Mouse (Mus musculus): ENCODE data around the gene Khdc4. TPM values are rescaled to one million over a fixed set of nuclear protein-coding genes. Genes with fewer than 3 reads are reported as not detected.

Gene Khdc4
- total and polyA plus RNA-seq, 2 experiments from 2014 or later: 66.1 to 74.4 TPM

DNA sequence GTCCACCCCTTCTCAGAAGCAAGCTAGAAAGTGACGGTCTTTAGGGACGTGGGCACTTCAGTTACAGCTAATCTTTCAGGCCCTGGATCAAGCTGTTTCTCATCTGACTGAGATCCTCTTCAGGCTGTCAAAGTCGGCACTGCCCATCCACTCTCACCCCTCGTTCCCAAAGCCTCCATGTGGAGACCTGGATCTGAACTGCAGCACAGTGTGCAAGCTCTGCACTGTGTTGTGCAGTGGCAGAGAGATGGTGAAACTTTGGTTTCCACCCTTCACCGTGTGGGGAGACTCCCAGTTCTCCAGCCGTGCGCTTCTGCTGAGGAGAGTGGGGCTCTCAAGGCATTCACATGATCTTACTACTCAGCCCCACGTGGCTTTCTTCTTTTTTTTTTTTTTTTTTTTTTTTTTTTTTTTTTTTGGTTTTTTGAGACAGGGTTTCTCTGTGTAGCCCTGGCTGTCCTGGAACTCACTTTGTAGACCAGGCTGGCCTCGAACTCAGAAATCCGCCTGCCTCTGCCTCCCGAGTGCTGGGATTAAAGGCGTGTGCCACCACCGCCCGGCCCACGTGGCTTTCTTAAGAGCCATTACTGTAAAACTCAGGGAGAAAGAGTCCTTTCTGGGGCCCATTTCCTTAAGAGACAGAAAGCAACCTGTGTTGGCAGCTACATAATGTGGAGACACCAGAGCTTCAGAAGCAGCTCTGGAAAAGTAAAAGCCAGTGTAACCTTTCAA is 60.7 kb downstream of the Khdc4 start:
- no peak for TF ChIP-seq CTCF (IDR thresholded peaks at IDR 0.05; ENCODE audit: low read depth)
- Histone ChIP-seq H3K4me1 (ENCODE audit: insufficient read depth, low read length) (no peaks in the 10 kb centered on the region), H3K9me3 (ENCODE audit: low read length) (no peaks in the 10 kb centered on the region), H3K9ac (replicated peaks; ENCODE audit: low read length) (no peak overlapping the region), H3K27ac (no peak overlapping the region), H3K4me3 (ENCODE audit: low read length) (no peak overlapping the region), H3K27me3 (ENCODE audit: insufficient read depth, low read length) (no peaks in the 10 kb centered on the region), H3K36me3 (ENCODE audit: insufficient read depth, low read length) (peaks cover 34% of the 10 kb centered on the region), H3K4me2 (ENCODE audit: low read depth, low read length) (no peak overlapping the region)
- 86% methylated on average over 13 of the region's 15 CpGs for WGBS
- ATAC-seq: no peak
- no peak for DNase-seq (ENCODE audit: low spot score)

DNA sequence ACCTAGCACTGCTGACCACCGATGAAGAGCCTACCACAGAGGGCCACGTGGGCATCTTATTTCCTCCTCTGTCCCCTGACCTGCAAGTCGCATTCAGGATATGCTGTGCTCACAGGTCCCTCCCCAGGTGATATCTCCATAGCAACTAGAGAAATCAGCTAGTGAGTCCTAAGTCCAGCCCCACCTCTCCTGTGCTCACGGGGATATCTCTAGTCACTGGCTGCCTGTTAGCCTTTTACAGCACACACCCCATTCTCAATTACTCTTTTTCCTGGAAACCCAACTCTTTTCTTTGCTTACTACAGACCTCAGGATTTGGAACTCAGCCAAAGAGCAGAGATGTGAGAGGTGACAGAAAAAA is 61.2 kb downstream of the Khdc4 start:
- Histone ChIP-seq H3K27ac (no peak overlapping the region), H3K4me2 (ENCODE audit: low read depth, low read length) (no peak overlapping the region), H3K4me1 (ENCODE audit: insufficient read depth, low read length) (no peaks in the 10 kb centered on the region), H3K9me3 (ENCODE audit: low read length) (no peaks in the 10 kb centered on the region), H3K36me3 (ENCODE audit: insufficient read depth, low read length) (peaks cover 39% of the 10 kb centered on the region), H3K4me3 (ENCODE audit: low read length) (no peak overlapping the region), H3K27me3 (ENCODE audit: insufficient read depth, low read length) (no peaks in the 10 kb centered on the region), H3K9ac (replicated peaks; ENCODE audit: low read length) (no peak overlapping the region)
- ATAC-seq (no peak), DNase-seq (ENCODE audit: low spot score) (no peak)
- WGBS: 91% methylated on average over 4 of the region's 4 CpGs
- no peak for TF ChIP-seq CTCF (IDR thresholded peaks at IDR 0.05; ENCODE audit: low read depth)

GRCm38 (mm10) chr3:88754283-88754682 is 68.7 kb downstream of the Khdc4 start:
- 78% methylated on average over 4 of the region's 4 CpGs for WGBS
- peak; percentile 48 for TF ChIP-seq CTCF (IDR thresholded peaks at IDR 0.05; ENCODE audit: low read depth)
- Histone ChIP-seq H3K36me3 (ENCODE audit: insufficient read depth, low read length) (peaks cover 28% of the 10 kb centered on the region), H3K9ac (replicated peaks; ENCODE audit: low read length) (no peak overlapping the region), H3K9me3 (ENCODE audit: low read length) (no peaks in the 10 kb centered on the region), H3K4me1 (ENCODE audit: insufficient read depth, low read length) (peaks cover 14% of the 10 kb centered on the region), H3K4me3 (ENCODE audit: low read length) (no peak overlapping the region), H3K4me2 (ENCODE audit: low read depth, low read length) (no peak overlapping the region), H3K27ac (peak overlapping the region; percentile 6; the same call in 1 of the 2 replicates), H3K27me3 (ENCODE audit: insufficient read depth, low read length) (no peaks in the 10 kb centered on the region)
- peak; percentile 37 for DNase-seq (ENCODE audit: low spot score)
- ATAC-seq: no peak

GRCm38 (mm10) chr3:88755541-88755940 is 69.9 kb downstream of the Khdc4 start:
- H3K27ac ChIP-seq: peak overlapping the region; percentile 60; the same call in 1 of the 2 replicates
- no peak for ATAC-seq
- H3K4me3 ChIP-seq (ENCODE audit: low read length): no peak overlapping the region
- 55% methylated on average over 3 of the region's 3 CpGs for WGBS
- peaks cover 14% of the 10 kb centered on the region for H3K4me1 ChIP-seq (ENCODE audit: insufficient read depth, low read length)
- no peak for DNase-seq (ENCODE audit: low spot score)
- peaks cover 34% of the 10 kb centered on the region for H3K36me3 ChIP-seq (ENCODE audit: insufficient read depth, low read length)
- no peak overlapping the region for H3K4me2 ChIP-seq (ENCODE audit: low read depth, low read length)
- no peaks in the 10 kb centered on the region for H3K27me3 ChIP-seq (ENCODE audit: insufficient read depth, low read length)
- no peaks in the 10 kb centered on the region for H3K9me3 ChIP-seq (ENCODE audit: low read length)
- no peak for TF ChIP-seq CTCF (IDR thresholded peaks at IDR 0.05; ENCODE audit: low read depth)
- H3K9ac ChIP-seq (replicated peaks; ENCODE audit: low read length): no peak overlapping the region

DNA sequence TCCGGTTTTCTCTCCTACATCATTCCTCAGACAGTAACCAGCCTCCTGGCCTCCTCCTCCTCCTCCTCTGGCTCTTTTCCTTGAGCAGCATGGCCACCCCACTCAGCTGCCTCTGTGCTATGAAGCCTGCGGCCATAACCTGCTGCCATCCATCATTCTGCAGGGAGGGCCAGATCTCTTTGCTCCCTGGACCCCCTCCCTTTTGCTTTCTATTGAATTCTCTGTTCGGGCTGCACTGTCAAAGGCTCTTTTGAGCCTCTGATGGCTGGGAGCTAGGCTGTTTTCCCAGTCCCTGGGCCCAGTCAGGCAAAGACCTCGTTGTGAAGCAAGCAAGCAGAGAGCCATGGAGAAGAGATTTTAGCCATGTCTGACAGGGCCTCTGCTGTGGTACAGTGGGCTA is 70.7 kb downstream of the Khdc4 start:
- Histone ChIP-seq H3K4me1 (ENCODE audit: insufficient read depth, low read length) (peaks cover 14% of the 10 kb centered on the region), H3K9ac (replicated peaks; ENCODE audit: low read length) (peak overlapping the region; percentile 41), H3K36me3 (ENCODE audit: insufficient read depth, low read length) (peaks cover 33% of the 10 kb centered on the region), H3K9me3 (ENCODE audit: low read length) (no peaks in the 10 kb centered on the region), H3K4me2 (ENCODE audit: low read depth, low read length) (peak overlapping the region; percentile 16; the same call in 1 of the 2 replicates), H3K4me3 (ENCODE audit: low read length) (no peak overlapping the region), H3K27ac (peak overlapping the region; percentile 88), H3K27me3 (ENCODE audit: insufficient read depth, low read length) (no peaks in the 10 kb centered on the region)
- peak; percentile 58 for ATAC-seq
- WGBS: 19% methylated on average over 4 of the region's 4 CpGs
- DNase-seq (ENCODE audit: low spot score): peak; percentile 64
- no peak for TF ChIP-seq CTCF (IDR thresholded peaks at IDR 0.05; ENCODE audit: low read depth)

GRCm38 (mm10) chr3:88758045-88758500 is 72.5 kb downstream of the Khdc4 start:
- no peak for TF ChIP-seq CTCF (IDR thresholded peaks at IDR 0.05; ENCODE audit: low read depth)
- ATAC-seq (peak; percentile 95), DNase-seq (ENCODE audit: low spot score) (peak; percentile 92)
- Histone ChIP-seq H3K4me3 (ENCODE audit: low read length) (no peak overlapping the region), H3K27me3 (ENCODE audit: insufficient read depth, low read length) (no peaks in the 10 kb centered on the region), H3K9me3 (ENCODE audit: low read length) (no peaks in the 10 kb centered on the region), H3K4me1 (ENCODE audit: insufficient read depth, low read length) (peaks cover 14% of the 10 kb centered on the region), H3K4me2 (ENCODE audit: low read depth, low read length) (peak overlapping the region; percentile 28), H3K9ac (replicated peaks; ENCODE audit: low read length) (peak overlapping the region; percentile 45), H3K27ac (peak overlapping the region; percentile 88), H3K36me3 (ENCODE audit: insufficient read depth, low read length) (peaks cover 31% of the 10 kb centered on the region)
- WGBS: 1% methylated on average over 5 of the region's 5 CpGs

DNA sequence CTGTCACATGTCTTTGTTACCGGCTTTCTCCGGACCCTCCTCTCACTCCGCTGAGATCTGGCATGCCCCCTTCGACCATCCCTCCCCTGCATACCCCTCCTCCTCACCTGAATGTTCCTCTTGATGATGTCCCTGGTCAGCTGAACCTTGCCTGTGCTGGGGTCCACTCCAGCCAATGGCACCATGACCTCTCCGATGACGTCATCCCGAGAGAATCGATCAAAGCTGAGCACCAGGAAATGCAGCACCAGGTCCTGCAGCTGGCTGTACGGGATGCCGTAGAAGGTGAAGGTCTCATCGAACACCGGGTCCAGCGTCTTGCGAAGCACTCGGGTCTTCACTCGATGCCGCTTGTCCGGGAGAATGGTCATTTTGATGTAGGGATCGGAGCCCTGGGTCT is 76.0 kb downstream of the Khdc4 start:
- Histone ChIP-seq H3K36me3 (ENCODE audit: insufficient read depth, low read length) (peaks cover 28% of the 10 kb centered on the region), H3K27ac (no peak overlapping the region), H3K4me3 (ENCODE audit: low read length) (no peak overlapping the region), H3K9ac (replicated peaks; ENCODE audit: low read length) (no peak overlapping the region), H3K9me3 (ENCODE audit: low read length) (no peaks in the 10 kb centered on the region), H3K4me1 (ENCODE audit: insufficient read depth, low read length) (peaks cover 5% of the 10 kb centered on the region), H3K27me3 (ENCODE audit: insufficient read depth, low read length) (no peaks in the 10 kb centered on the region), H3K4me2 (ENCODE audit: low read depth, low read length) (no peak overlapping the region)
- no peak for TF ChIP-seq CTCF (IDR thresholded peaks at IDR 0.05; ENCODE audit: low read depth)
- no peak for DNase-seq (ENCODE audit: low spot score)
- ATAC-seq: no peak
- WGBS: 93% methylated on average over 19 of the region's 19 CpGs
